Mouse (Mus musculus) thymus, adult 2 months (tissue): ENCODE measurements around the gene Dars.

Experiments used
- CTCF ChIP-seq: fragments of 200-500 bp; IDR thresholded peaks from 2 replicates; pipeline ENCODE4 v1.5.1; 2012; ENCODE audit warnings: mild to moderate bottlenecking, control low read depth, low read length, moderate library complexity, borderline replicate concordance; ENCODE audit not compliant: control insufficient read depth, poor library complexity, insufficient read depth; ENCODE audit errors: extremely low read depth
- POLR2A ChIP-seq: fragments of 200-500 bp; IDR thresholded peaks from 2 replicates; pipeline ENCODE4 v1.6.1; 2012; ENCODE audit warnings: mild to moderate bottlenecking, low read length, control low read depth, moderate library complexity; ENCODE audit not compliant: control insufficient read depth, poor library complexity, insufficient read depth; ENCODE audit errors: extremely low read depth

DNA sequence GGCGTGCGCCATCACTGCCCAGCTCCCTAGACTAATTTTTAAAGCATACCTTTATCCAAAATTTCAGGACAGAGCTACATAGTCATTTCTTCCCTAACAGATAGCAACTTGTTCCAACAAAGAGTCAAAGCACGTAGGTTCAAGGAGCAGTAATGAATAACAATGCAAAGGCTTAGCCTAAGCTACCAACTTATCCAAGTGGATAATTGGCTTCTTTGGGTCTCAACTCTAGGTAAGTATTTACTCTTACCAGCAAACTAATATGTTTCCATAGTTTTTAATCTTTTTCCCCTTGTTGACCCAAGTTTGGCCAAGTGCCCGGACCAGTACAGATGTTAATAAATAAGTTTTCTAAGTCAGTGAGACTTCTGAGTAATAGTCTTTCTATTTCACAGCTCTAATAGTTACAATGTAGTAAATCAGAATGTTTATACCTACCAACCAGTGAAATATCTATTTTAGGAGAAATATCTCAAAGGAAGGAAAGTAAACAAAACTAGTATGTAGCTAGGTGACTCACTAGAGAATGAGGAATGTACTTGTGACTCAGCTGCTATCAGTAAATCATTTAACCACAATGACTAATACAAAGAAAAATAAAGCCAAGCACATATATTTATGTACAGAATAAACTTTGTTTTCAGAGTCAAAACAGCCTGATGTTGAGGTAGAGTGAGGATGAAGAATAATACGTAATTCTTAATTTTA, 18.3 kb downstream of the Dars start:
- TF ChIP-seq CTCF (no peak), POLR2A (no peak)
